Mouse (Mus musculus) hindbrain, embryonic 16.5 days (tissue): ENCODE results near the gene Nol3. TPM values are rescaled to one million over a fixed set of nuclear protein-coding genes. Genes with fewer than 3 reads are reported as not detected.
"Not testable (repeated sequence)": the region's sequence is repeated elsewhere in the genome, so short reads cannot be mapped to it uniquely, and the experiment has no call there.

Experiments
- ATAC-seq: fragments of 200-750 bp; cut with Nextera tagmentation; 2 replicates; pipeline ENCODE4 v1.8.0; 2017; ENCODE audit warnings: moderate TSS enrichment, moderate library complexity
- H3K27ac ChIP-seq: fragments of 300-500 bp; sonication (generic); 2 replicates; pipeline ENCODE4 v1.5.1; 2014; ENCODE audit warnings: low read depth, mild to moderate bottlenecking, control low read depth, low read length, moderate library complexity
- H3K27me3 ChIP-seq: fragments of 300-500 bp; sonication (generic); replicated peaks from 2 replicates; pipeline ENCODE4 v1.6.1; 2014; ENCODE audit warnings: low read length; ENCODE audit not compliant: control insufficient read depth, insufficient read depth
- H3K36me3 ChIP-seq: fragments of 300-500 bp; sonication (generic); 2 replicates; pipeline ENCODE4 v1.6.1; 2014; ENCODE audit warnings: mild to moderate bottlenecking, low read length, moderate library complexity, mixed read lengths; ENCODE audit not compliant: control insufficient read depth, insufficient read depth
- H3K4me1 ChIP-seq: fragments of 300-500 bp; sonication (generic); 2 replicates; pipeline ENCODE4 v1.6.1; 2014; ENCODE audit warnings: low read depth, low read length; ENCODE audit not compliant: control insufficient read depth, insufficient read depth
- H3K4me2 ChIP-seq: fragments of 300-500 bp; sonication (generic); 2 replicates; pipeline ENCODE4 v1.6.1; 2014; ENCODE audit warnings: mild to moderate bottlenecking, low read length, control low read depth, moderate library complexity
- H3K4me3 ChIP-seq: fragments of 300-500 bp; sonication (generic); 2 replicates; pipeline ENCODE4 v1.5.1; 2014; ENCODE audit warnings: mild to moderate bottlenecking, low read length, control low read depth, moderate library complexity
- H3K9ac ChIP-seq: fragments of 300-500 bp; sonication (generic); 2 replicates; pipeline ENCODE4 v1.6.1; 2014; ENCODE audit warnings: low read depth, mild to moderate bottlenecking, control low read depth, low read length, moderate library complexity
- H3K9me3 ChIP-seq: fragments of 300-500 bp; sonication (generic); 2 replicates; pipeline ENCODE4 v1.6.1; 2014; ENCODE audit warnings: mild to moderate bottlenecking, low read length, moderate library complexity; ENCODE audit not compliant: control insufficient read depth
- WGBS: fragments of 180-500 bp; shearing (Covaris S2); extraction: QIAGEN DNeasy Blood & Tissue Kit; methylation state at CpG from one replicate; pipeline ENCODE4 v1.1.7; 2014; 5-methylcytosine and 5-hydroxymethylcytosine counted together
- polyA plus RNA-seq: library from polyadenylated mRNA; unstranded; fragments of >200 nt; fragmentation: Nextera tagmentation; extraction: Ambion mirVana; gene quantifications from 2 replicates; pipeline ENCODE4 v1.2.1, GENCODE M21; 2015

The Nol3 gene
- polyA plus RNA-seq, 1 experiment from 2014 or later: 6.2 TPM

- H3K9me3 ChIP-seq, H3K36me3 ChIP-seq, H3K4me3 ChIP-seq, H3K27me3 ChIP-seq, ATAC-seq, H3K27ac ChIP-seq, H3K4me2 ChIP-seq, H3K9ac ChIP-seq: not testable (repeated sequence)
- 73% methylated on average over 3 of the region's 3 CpGs for WGBS
- peaks cover 22% of the 10 kb centered on the region for H3K4me1 ChIP-seq
Observed at GRCm38 (mm10) chr8:105291802-105292201, 15.9 kb downstream of the Nol3 start.

DNA sequence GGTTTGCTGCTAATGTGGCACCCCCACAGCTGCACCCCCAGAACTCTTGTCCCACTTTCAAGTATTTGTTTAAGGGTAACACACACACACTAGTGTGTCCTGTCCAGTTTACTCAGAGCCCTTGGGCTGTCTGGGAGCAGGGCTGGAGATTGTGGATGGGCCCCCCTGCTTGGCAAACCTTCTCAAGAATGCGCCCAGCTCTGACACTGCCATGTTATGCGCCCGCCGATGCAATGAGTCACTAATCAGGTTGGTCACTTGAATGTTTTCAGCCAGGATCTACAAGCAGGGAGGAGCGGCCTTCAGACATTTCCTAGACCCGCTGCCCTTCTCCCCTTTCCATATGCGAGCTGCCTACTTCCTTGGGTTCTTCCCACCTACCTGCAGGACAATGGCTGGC lies 16.5 kb downstream of the Nol3 start:
- H3K4me1 ChIP-seq: peaks cover 18% of the 10 kb centered on the region
- no peak overlapping the region for H3K4me3 ChIP-seq
- H3K9me3 ChIP-seq: no peaks in the 10 kb centered on the region
- H3K36me3 ChIP-seq: no peaks in the 10 kb centered on the region
- H3K27me3 ChIP-seq: no peaks in the 10 kb centered on the region
- no peak overlapping the region for H3K4me2 ChIP-seq
- no peak overlapping the region for H3K9ac ChIP-seq
- no peak for ATAC-seq
- no peak overlapping the region for H3K27ac ChIP-seq
- 81% methylated on average over 7 of the region's 7 CpGs for WGBS

DNA sequence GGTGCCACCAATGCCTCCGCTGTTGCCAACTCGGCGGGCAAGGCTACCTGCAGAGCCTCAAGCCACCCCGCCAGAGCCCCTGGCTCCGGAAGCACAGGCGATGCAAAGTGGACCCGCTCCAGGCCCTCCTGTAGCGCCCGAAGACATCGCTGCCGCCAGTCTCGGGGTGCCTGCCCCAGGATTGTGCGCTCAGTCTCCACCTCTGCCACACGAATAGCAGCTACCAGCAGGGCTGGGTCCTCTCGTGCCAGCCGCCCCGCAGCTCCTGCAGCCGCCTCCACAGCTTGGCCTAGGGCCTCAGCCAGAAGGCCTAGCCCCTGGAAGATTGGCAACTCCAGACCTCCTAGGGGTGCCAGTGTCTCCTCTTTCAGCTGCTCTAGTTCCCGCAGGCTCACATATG lies 17.5 kb downstream of the Nol3 start:
- H3K27ac ChIP-seq: no peak overlapping the region

DNA sequence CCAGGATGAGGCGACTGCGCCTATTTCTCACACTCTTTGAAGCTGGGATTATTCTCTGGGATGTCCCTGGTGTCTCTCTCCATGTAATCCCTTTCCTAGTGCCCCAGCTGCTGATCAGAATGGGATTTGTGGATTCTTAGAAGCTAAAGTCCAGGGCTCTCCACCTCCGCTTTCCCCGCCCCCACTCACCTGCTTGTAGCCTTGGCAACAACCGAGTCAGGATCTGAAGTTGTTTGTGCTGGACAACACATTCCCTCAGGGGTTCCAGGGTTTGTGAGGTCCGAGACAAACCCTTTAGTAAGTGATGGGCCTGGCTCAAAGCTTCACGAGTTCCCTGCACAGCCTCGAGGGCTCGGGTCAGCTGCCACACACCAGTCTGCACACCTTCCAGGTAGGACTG lies 18.8 kb downstream of the Nol3 start:
- Histone ChIP-seq H3K9ac (no peak overlapping the region), H3K4me1 (peaks cover 26% of the 10 kb centered on the region), H3K36me3 (0 out of 2 replicates have a peak, but pooled peaks cover 3% of the 10 kb centered on the region), H3K9me3 (no peaks in the 10 kb centered on the region), H3K4me3 (no peak overlapping the region), H3K27me3 (no peaks in the 10 kb centered on the region), H3K27ac (no peak overlapping the region), H3K4me2 (no peak overlapping the region)
- WGBS: 74% methylated on average over 9 of the region's 9 CpGs
- ATAC-seq: no peak

More for the DNA sequence above, 17.5 kb downstream of the Nol3 start:
- no peaks in the 10 kb centered on the region for H3K36me3 ChIP-seq
- peaks cover 20% of the 10 kb centered on the region for H3K4me1 ChIP-seq
- no peak overlapping the region for H3K4me2 ChIP-seq
- H3K27me3 ChIP-seq: no peaks in the 10 kb centered on the region
- H3K9ac ChIP-seq: no peak overlapping the region
- WGBS: 59% methylated on average over 18 of the region's 19 CpGs
- no peak for ATAC-seq
- H3K9me3 ChIP-seq: no peaks in the 10 kb centered on the region
- no peak overlapping the region for H3K4me3 ChIP-seq

DNA sequence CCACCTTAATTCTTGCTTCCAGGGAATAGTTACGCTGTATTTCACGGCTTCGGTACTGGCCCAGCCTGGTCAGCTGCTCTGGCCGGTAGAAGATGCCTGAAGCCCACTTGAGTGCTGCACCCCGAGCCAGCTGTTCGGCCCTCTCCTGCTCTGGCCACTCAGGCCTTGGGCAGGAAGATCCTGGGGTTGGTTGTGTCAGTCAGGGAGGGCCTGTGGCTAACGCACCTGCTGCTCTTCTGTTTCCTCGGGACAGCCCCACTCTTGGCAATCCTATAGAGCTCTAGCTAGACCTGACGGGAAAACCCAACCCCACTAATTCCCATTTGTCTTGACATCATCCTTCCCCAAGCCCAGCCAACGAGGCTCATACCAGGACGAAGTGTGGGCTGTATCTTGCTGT lies 19.3 kb downstream of the Nol3 start:
- H3K27me3 ChIP-seq: no peaks in the 10 kb centered on the region
- no peak overlapping the region for H3K4me3 ChIP-seq
- H3K9ac ChIP-seq: no peak overlapping the region
- peaks cover 22% of the 10 kb centered on the region for H3K4me1 ChIP-seq
- H3K27ac ChIP-seq: no peak overlapping the region
- no peak overlapping the region for H3K4me2 ChIP-seq
- no peaks in the 10 kb centered on the region for H3K9me3 ChIP-seq
- WGBS: 71% methylated on average over 11 of the region's 11 CpGs
- peaks cover 7% of the 10 kb centered on the region; the same call in 1 of the 2 replicates for H3K36me3 ChIP-seq
- no peak for ATAC-seq

- no peak for ATAC-seq
- Histone ChIP-seq H3K9me3 (no peaks in the 10 kb centered on the region), H3K27me3 (no peaks in the 10 kb centered on the region), H3K9ac (peak within 1 kb of the TSS; percentile 94; the same call in 1 of the 2 replicates), H3K4me1 (peaks cover 14% of the 10 kb centered on the region), H3K36me3 (peaks cover 12% of the 10 kb centered on the region), H3K4me3 (peak within 1 kb of the TSS; percentile 96; the same call in 1 of the 2 replicates), H3K27ac (no peak within 1 kb of the TSS), H3K4me2 (peak within 1 kb of the TSS; percentile 85)
- WGBS: 68% methylated on average over 11 of the region's 11 CpGs
Observed at GRCm38 (mm10) chr8:105295895-105296573, 20.1 kb downstream of the Nol3 start, which contains the start of gene Exoc3l. TSS of gene Exoc3l (minus strand) at chr8:105296101.

GRCm38 (mm10) chr8:105297511-105298192 lies 21.7 kb downstream of the Nol3 start, which contains the start of gene E2f4:
TSS of gene E2f4 (plus strand) at chr8:105297663.
- Histone ChIP-seq H3K4me3 (peak within 1 kb of the TSS; percentile 96), H3K27ac (peak within 1 kb of the TSS; percentile 78), H3K4me2 (peak within 1 kb of the TSS; percentile 85), H3K9me3 (no peaks in the 10 kb centered on the region), H3K4me1 (peaks cover 13% of the 10 kb centered on the region), H3K36me3 (peaks cover 25% of the 10 kb centered on the region), H3K9ac (peak within 1 kb of the TSS; percentile 94), H3K27me3 (no peaks in the 10 kb centered on the region)
- peak; percentile 90 for ATAC-seq
- under 1% methylated on average over 52 of the region's 58 CpGs for WGBS

GRCm38 (mm10) chr8:105298351-105299252 lies 22.7 kb downstream of the Nol3 start:
- 64% methylated on average over 18 of the region's 18 CpGs for WGBS
- Histone ChIP-seq H3K36me3 (peaks cover 29% of the 10 kb centered on the region), H3K9ac (peak overlapping the region; percentile 94), H3K9me3 (no peaks in the 10 kb centered on the region), H3K27ac (no peak overlapping the region), H3K27me3 (no peaks in the 10 kb centered on the region), H3K4me3 (peak overlapping the region; percentile 96), H3K4me1 (peaks cover 13% of the 10 kb centered on the region), H3K4me2 (peak overlapping the region; percentile 85)
- ATAC-seq: no peak
